Mouse (Mus musculus) cerebellum, adult 2 months (tissue): Measurements from ENCODE around the gene Olfr721-ps1. TPM values are rescaled to one million over a fixed set of nuclear protein-coding genes. Genes with fewer than 3 reads are reported as not detected.

Source experiments
- DNase-seq, 2 experiments: peaks; one replicate each; pipeline ENCODE4 v3.0.0; 2021
- H3K27ac ChIP-seq: fragments of 200-500 bp; 2 replicates; pipeline ENCODE4 v1.5.1; 2012; ENCODE audit warnings: low read length, control low read depth, inconsistent platforms; ENCODE audit not compliant: insufficient read depth
- H3K27me3 ChIP-seq: fragments of 200-500 bp; 2 replicates; pipeline ENCODE4 v1.6.1; 2012; ENCODE audit warnings: inconsistent platforms, mild to moderate bottlenecking, low read length, moderate library complexity; ENCODE audit not compliant: control insufficient read depth, insufficient read depth
- H3K4me1 ChIP-seq: fragments of 200-500 bp; 2 replicates; pipeline ENCODE4 v1.6.1; 2011; ENCODE audit warnings: low read length; ENCODE audit not compliant: control insufficient read depth, insufficient read depth
- H3K4me3 ChIP-seq: fragments of 200-500 bp; replicated peaks from 2 replicates; pipeline ENCODE3; 2011; ENCODE audit warnings: mild to moderate bottlenecking, low read depth, low read length, control low read depth; ENCODE audit not compliant: insufficient read depth
- CTCF ChIP-seq: fragments of 200-500 bp; IDR thresholded peaks from 2 replicates; pipeline ENCODE4 v1.5.1; 2011; ENCODE audit warnings: low read depth, mild to moderate bottlenecking, control low read depth, low read length, moderate library complexity, borderline replicate concordance; ENCODE audit not compliant: insufficient read depth
- POLR2A ChIP-seq: fragments of 200-500 bp; IDR thresholded peaks from 2 replicates; pipeline ENCODE4 v1.6.1; 2011; ENCODE audit warnings: low read length, control low read depth, borderline replicate concordance; ENCODE audit not compliant: insufficient read depth
- WGBS: fragments of 180-500 bp; shearing (Covaris S2); methylation state at CpG from one replicate; pipeline ENCODE4 v1.1.7; 2018; 5-methylcytosine and 5-hydroxymethylcytosine counted together
- polyA plus RNA-seq: library from polyadenylated mRNA; depleted of rRNA; stranded (reverse); fragments of >200 nt; gene quantifications from 2 replicates; pipeline ENCODE4 v1.2.3, GENCODE M21; 2012; rRNA removed

Gene Olfr721-ps1
- not detected in 2 replicates for polyA plus RNA-seq

DNA sequence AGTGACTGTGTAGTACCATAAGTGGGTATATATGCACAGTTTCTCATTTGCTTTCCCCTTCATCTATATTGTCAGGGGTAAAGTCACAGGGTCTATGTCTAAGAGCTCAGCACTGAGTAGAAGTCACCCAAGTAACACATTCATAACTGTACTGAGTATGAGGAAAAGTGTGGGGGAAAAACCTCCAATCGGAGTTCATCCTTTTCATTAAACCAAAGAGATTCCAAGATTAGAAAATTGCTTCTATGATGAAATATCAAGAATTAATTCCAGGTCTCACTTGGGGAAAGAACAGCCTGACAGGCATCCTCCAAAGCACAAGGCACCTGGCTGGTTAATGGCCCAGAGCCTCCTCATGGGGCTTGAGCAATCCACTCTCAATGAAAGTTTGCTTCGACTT lies at the start of gene Olfr721-ps1:
Olfr721-ps1 (plus strand) TSS at position 301 of the 400 bp plus-strand sequence.
- Histone ChIP-seq H3K4me1 (no peaks in the 10 kb centered on the region), H3K27ac (no peak within 1 kb of the TSS)
- WGBS: 83% methylated on average over 2 of the region's 2 CpGs

DNA sequence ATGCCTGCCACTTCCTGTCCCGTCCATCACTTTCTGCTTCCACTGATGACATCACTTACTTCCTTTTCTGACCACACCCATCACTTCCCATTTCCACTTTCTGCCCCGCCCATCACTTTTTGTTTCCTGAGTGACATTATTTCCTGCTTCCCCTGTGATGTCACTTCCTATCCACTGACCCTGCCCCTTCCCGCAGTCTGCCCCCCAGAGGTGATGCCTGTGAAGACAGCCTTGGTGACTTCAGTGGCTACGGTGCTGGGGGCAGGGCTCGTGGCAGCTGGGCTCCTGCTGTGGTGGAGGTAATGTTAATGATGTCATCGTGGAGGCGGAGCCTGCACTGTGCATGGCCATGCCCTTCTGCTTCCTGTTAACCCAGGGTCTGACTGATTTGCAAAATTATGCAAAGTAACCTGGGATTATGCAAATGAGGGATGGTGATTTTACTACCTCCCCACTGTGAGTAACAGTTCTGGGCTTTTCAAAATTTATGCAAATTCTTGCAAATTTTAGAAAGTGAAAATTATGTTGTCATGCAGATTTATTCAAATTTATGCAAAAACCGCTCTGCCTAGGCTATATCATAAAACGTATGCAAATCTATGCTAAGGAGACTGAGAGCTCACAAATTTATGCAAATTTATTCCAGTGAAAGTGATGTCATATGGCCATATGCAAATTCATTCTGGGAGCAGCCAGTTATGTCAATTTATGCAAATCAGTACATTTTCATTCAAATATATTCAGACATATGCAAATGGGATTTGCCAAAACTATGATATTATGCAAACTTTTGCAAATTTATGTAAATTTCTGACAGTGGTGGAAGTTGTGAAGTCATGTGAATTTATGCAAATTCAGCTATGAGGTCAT lies 49.1 kb upstream of the Olfr721-ps1 start:
- peak in 1 of 2 experiments; percentile 6 for DNase-seq
- H3K4me1 ChIP-seq: no peaks in the 10 kb centered on the region
- H3K4me3 ChIP-seq: no peak overlapping the region
- H3K27ac ChIP-seq: no peak overlapping the region
- TF ChIP-seq CTCF: no peak
- no peak for TF ChIP-seq POLR2A
- H3K27me3 ChIP-seq: no peaks in the 10 kb centered on the region
- 77% methylated on average over 9 of the region's 9 CpGs for WGBS

More for the DNA sequence above, at the start of gene Olfr721-ps1:
- no peaks in the 10 kb centered on the region for H3K27me3 ChIP-seq
- H3K4me3 ChIP-seq: no peak within 1 kb of the TSS
- DNase-seq: no peak
- TF ChIP-seq POLR2A: no peak
- no peak for TF ChIP-seq CTCF

- no peak overlapping the region for H3K27ac ChIP-seq
- no peaks in the 10 kb centered on the region for H3K27me3 ChIP-seq
- no peak for DNase-seq
- WGBS: 60% methylated on average over 6 of the region's 6 CpGs
- no peak for TF ChIP-seq CTCF
- no peak for TF ChIP-seq POLR2A
- no peaks in the 10 kb centered on the region for H3K4me1 ChIP-seq
- H3K4me3 ChIP-seq: no peak overlapping the region
These were observed 48.5 kb upstream of the Olfr721-ps1 start for GRCm38 (mm10) chr14:14352606-14353005.

- TF ChIP-seq POLR2A (no peak), CTCF (no peak)
- no peak overlapping the region for H3K4me3 ChIP-seq
- no peak for DNase-seq
- no peaks in the 10 kb centered on the region for H3K4me1 ChIP-seq
- no peak overlapping the region for H3K27ac ChIP-seq
- no peaks in the 10 kb centered on the region for H3K27me3 ChIP-seq
- 71% methylated on average over 7 of the region's 7 CpGs for WGBS
These were observed 47.9 kb upstream of the Olfr721-ps1 start for GRCm38 (mm10) chr14:14353081-14353732.

- 39% methylated on average over 8 of the region's 8 CpGs for WGBS
These were observed 47.2 kb upstream of the Olfr721-ps1 start for GRCm38 (mm10) chr14:14353740-14354510.

DNA sequence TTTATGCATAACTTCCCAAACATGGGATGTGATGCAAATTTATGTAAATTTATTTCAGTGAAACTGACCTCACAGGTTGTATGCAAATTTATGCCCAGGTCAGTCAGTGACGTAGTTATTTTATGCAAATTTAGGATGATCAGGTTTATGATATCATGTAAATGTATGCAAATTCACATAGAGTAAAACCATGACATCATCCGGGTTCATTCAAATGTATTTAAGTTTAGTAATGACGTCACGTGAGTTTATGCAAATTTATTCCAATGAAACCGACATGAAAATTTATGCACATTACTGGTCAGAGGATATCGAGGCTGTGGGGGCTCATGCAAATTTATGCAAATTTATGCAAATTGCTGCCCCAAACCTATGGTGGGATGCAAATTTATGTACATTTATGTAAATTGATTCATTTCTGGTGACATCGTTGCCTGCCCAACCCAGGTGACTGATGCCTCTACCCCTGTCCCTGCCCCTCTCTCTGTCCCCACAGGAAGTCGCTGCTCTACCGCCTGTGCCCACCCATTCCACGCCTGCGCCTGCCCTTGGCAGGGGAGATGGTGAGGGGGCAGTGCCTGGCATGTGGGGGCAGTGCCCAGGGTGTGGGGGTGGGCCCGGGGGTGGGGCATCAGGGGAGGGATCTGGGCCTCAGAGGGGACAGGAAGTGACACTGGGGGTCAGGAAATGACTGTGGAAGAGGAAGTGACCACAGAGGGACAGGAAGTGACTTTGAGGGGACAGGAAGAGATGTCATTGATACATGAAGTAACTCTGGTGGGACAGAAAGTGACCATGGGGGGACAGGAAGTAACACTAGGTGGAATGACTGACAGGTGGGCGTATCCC lies 46.4 kb upstream of the Olfr721-ps1 start:
- no peak for TF ChIP-seq POLR2A
- no peak for TF ChIP-seq CTCF
- no peak for DNase-seq
- H3K4me1 ChIP-seq: no peaks in the 10 kb centered on the region
- H3K27me3 ChIP-seq: no peaks in the 10 kb centered on the region
- no peak overlapping the region for H3K4me3 ChIP-seq
- H3K27ac ChIP-seq: no peak overlapping the region
- 41% methylated on average over 13 of the region's 13 CpGs for WGBS

More at GRCm38 (mm10) chr14:14353740-14354510, 47.2 kb upstream of the Olfr721-ps1 start:
- Histone ChIP-seq H3K4me1 (no peaks in the 10 kb centered on the region), H3K4me3 (no peak overlapping the region), H3K27ac (no peak overlapping the region), H3K27me3 (no peaks in the 10 kb centered on the region)
- no peak for DNase-seq
- TF ChIP-seq CTCF (no peak), POLR2A (no peak)

DNA sequence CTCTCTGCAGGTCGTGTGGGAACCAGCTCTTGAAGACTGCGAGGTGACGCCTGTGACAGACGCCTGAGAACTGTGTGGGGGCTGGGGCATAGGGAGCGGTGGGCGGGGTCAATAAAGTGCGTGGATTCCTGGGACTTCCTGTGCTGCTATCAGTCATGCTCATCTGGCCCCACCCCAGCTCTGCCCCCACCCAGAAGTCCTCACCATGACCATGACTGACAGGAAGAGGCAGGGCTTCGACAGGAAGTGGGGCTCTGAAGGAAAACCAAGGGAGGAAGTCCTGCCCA lies 45.8 kb upstream of the Olfr721-ps1 start:
- TF ChIP-seq POLR2A: no peak
- no peak for TF ChIP-seq CTCF
- DNase-seq: no peak
- H3K4me1 ChIP-seq: no peaks in the 10 kb centered on the region

More for the DNA sequence above, 45.8 kb upstream of the Olfr721-ps1 start:
- Histone ChIP-seq H3K27me3 (no peaks in the 10 kb centered on the region), H3K27ac (no peak overlapping the region), H3K4me3 (no peak overlapping the region)
- 87% methylated on average over 8 of the region's 8 CpGs for WGBS
